23 mouse cellular contexts compared by ENCODE assay signal in genomic region chr12:100164991-100165500, GRCm38 (mm10). TPM values are rescaled to one million over a fixed set of nuclear protein-coding genes. Genes with fewer than 3 reads are reported as not detected.
DNase-seq lines count a peak whose midpoint lies in the region; ATAC-seq lines count a peak whose summit lies in the region.
"Had no signal": no experiment of that assay in that cellular context is flagged by ENCODE, and none has a peak within 500 bp of the region (broad histone marks: within the 10 kb centered on the region; RNA-seq: fewer than 3 reads in every experiment).

No protein-coding gene starts in this region.

- peak; percentile 64 for DNase-seq in midbrain, embryonic 11.5 days (ENCODE audit: low spot score, missing footprints)
- peak; percentile 82 for DNase-seq in CD4-positive helper T cell, adult 2 months (ENCODE audit: low read depth, low spot score)
- peak; percentile 65 for DNase-seq in T-cell, adult 2 months (ENCODE audit: low spot score)
- DNase-seq in naive thymus-derived CD4-positive, alpha-beta T cell, adult 2 months (ENCODE audit: low read depth), result peak; percentile 84
- no peak for DNase-seq in cerebellum, adult 11 months
- no peak for DNase-seq in cerebellum, postnatal 25 days
- DNase-seq: adrenal gland, postnatal 14 days; B cell, adult 2 months; cerebellum, adult 18-20 months; cerebellum, postnatal 10 days; embryo, embryonic 11 days; gastrocnemius, postnatal 10 days; heart, adult 18-20 months; heart, postnatal 10 days; heart, postnatal 4 days had no signal

- WGBS in midbrain, embryonic 11.5 days, result 78% methylated on average over 7 of the region's 7 CpGs
- WGBS in midbrain, embryonic 15.5 days, result 83% methylated on average over 7 of the region's 7 CpGs

- no peak overlapping the region for H3K4me2 ChIP-seq in midbrain, embryonic 11.5 days
- H3K4me2 ChIP-seq in midbrain, embryonic 15.5 days, result no peak overlapping the region
- H3K4me2 ChIP-seq: embryonic facial prominence, embryonic 12.5 days; forebrain, embryonic 15.5 days; hindbrain, embryonic 12.5 days had no signal

- ATAC-seq in midbrain, embryonic 11.5 days (ENCODE audit: low FRiP score), result no peak
- ATAC-seq in midbrain, embryonic 15.5 days (replicated peaks), result no peak
- ATAC-seq: forebrain, embryonic 15.5 days; hindbrain, postnatal 0 days; intestine, embryonic 16.5 days had no signal

- H3K27ac ChIP-seq in midbrain, embryonic 11.5 days (ENCODE audit: low read depth, low read length), result no peak overlapping the region
- no peak overlapping the region for H3K27ac ChIP-seq in midbrain, embryonic 15.5 days
- H3K27ac ChIP-seq: embryonic facial prominence, embryonic 12.5 days; forebrain, embryonic 15.5 days; heart, embryonic 10.5 days; hindbrain, embryonic 12.5 days; hindbrain, postnatal 0 days had no signal

- H3K4me3 ChIP-seq in midbrain, embryonic 11.5 days (ENCODE audit: low read depth, low read length), result no peak overlapping the region
- H3K4me3 ChIP-seq in midbrain, embryonic 15.5 days, result no peak overlapping the region
- H3K4me3 ChIP-seq: embryonic facial prominence, embryonic 12.5 days; forebrain, embryonic 15.5 days; heart, embryonic 10.5 days; hindbrain, embryonic 12.5 days had no signal

- peaks cover 9% of the 10 kb centered on the region for H3K4me1 ChIP-seq in midbrain, embryonic 11.5 days (ENCODE audit: control insufficient read depth, insufficient read depth, low read length)
- peaks cover 17% of the 10 kb centered on the region for H3K4me1 ChIP-seq in midbrain, embryonic 15.5 days

- H3K36me3 ChIP-seq in midbrain, embryonic 11.5 days (ENCODE audit: control insufficient read depth, insufficient read depth, low read length), result no peaks in the 10 kb centered on the region
- no peaks in the 10 kb centered on the region for H3K36me3 ChIP-seq in midbrain, embryonic 15.5 days (replicated peaks)
- H3K36me3 ChIP-seq: embryonic facial prominence, embryonic 12.5 days; forebrain, embryonic 15.5 days; G1E; heart, embryonic 10.5 days; hindbrain, embryonic 12.5 days had no signal

- H3K27me3 ChIP-seq in midbrain, embryonic 11.5 days (ENCODE audit: control insufficient read depth, insufficient read depth, low read length), result no peaks in the 10 kb centered on the region
- no peaks in the 10 kb centered on the region for H3K27me3 ChIP-seq in midbrain, embryonic 15.5 days (replicated peaks)
- H3K27me3 ChIP-seq: embryonic facial prominence, embryonic 12.5 days; forebrain, embryonic 15.5 days; hindbrain, embryonic 12.5 days had no signal

- H3K9me3 ChIP-seq in midbrain, embryonic 11.5 days (ENCODE audit: control insufficient read depth, low read length), result no peaks in the 10 kb centered on the region
- no peaks in the 10 kb centered on the region for H3K9me3 ChIP-seq in midbrain, embryonic 15.5 days
- H3K9me3 ChIP-seq: embryonic facial prominence, embryonic 12.5 days; forebrain, embryonic 15.5 days; G1E; heart, embryonic 10.5 days; hindbrain, embryonic 12.5 days had no signal

- no peak overlapping the region for H3K9ac ChIP-seq in midbrain, embryonic 11.5 days (ENCODE audit: low read length)
- H3K9ac ChIP-seq in midbrain, embryonic 15.5 days, result no peak overlapping the region
- H3K9ac ChIP-seq: embryonic facial prominence, embryonic 12.5 days; forebrain, embryonic 15.5 days; hindbrain, embryonic 12.5 days had no signal

RNA-seq across cellular contexts. Expression of gene Nrde2, which starts 5.6 kb away (rescaled TPM):
- 11.6 and 13.5 TPM in 2 replicates for polyA plus RNA-seq in midbrain, embryonic 11.5 days (2014; fragmentation: Nextera tagmentation; extraction: Ambion mirVana)
- polyA plus RNA-seq in midbrain, embryonic 15.5 days (2015; fragmentation: Nextera tagmentation; extraction: Ambion mirVana), result 12.2 and 14.1 TPM in 2 replicates

RNA-seq across cellular contexts. Expression of gene Calm1, which starts 34.2 kb away (rescaled TPM):
- polyA plus RNA-seq in midbrain, embryonic 11.5 days (2014; fragmentation: Nextera tagmentation; extraction: Ambion mirVana), result 1,565 and 1,591 TPM in 2 replicates
- 2,307 and 2,436 TPM in 2 replicates for polyA plus RNA-seq in midbrain, embryonic 15.5 days (2015; fragmentation: Nextera tagmentation; extraction: Ambion mirVana)

RNA-seq across cellular contexts. Expression of gene Psmc1, which starts 55.1 kb away (rescaled TPM):
- 448 and 451 TPM in 2 replicates for polyA plus RNA-seq in midbrain, embryonic 11.5 days (2014; fragmentation: Nextera tagmentation; extraction: Ambion mirVana)
- 261 and 267 TPM in 2 replicates for polyA plus RNA-seq in midbrain, embryonic 15.5 days (2015; fragmentation: Nextera tagmentation; extraction: Ambion mirVana)

Comparison
In these comparisons a context has a peak if more than half of its experiments do, and no peak if none do; other contexts are left out.
1. DNase-seq: peak in midbrain, embryonic 11.5 days (single experiment), CD4-positive helper T cell, adult 2 months (single experiment), T-cell, adult 2 months (single experiment) and naive thymus-derived CD4-positive, alpha-beta T cell, adult 2 months (single experiment); none in cerebellum, adult 11 months (single experiment) and cerebellum, postnatal 25 days (0 of 2).